Mouse (Mus musculus): ENCODE data around the gene Grid2.

DNA sequence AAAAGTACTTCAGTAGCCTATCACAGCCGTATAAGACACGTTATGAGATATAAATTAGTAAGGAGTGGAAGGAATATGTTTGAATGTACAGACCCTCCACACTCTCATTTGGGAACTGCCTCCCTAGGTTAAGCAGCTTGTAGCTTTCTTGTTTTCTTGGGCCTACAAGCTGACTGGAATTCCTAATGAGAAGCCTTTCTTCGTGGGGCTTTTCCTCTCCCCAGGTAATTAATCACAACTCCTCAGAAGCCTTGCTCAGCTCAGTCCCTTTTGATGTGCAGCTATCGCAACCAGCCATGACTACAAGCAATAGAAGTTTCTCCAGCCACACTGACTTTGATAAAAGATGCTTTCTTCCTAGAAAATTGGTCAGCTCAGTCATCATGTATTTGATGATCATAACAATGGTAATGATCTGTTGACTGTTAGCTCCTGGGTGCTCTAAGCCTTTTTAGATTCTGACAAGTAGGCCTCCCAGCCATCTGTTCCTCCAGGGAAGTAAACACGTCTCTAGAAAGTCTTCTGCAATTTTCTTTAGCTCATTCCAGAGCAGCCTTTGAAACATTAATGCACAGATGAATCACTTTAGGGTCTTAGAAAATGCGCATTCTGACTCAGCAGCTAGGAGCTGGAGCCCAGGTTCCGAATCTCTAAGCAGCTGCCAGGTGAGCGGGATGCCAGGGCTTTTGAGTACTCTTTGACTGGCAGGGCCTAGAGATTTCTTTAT lies 946.9 kb downstream of the Grid2 start:
- TF ChIP-seq CTCF (IDR thresholded peaks at IDR 0.05; ENCODE audit: control insufficient read depth, insufficient read depth, insufficient replicate concordance, low read depth, low read length) = no peak
- TF ChIP-seq POLR2A (IDR thresholded peaks at IDR 0.05; ENCODE audit: control insufficient read depth, low read depth, low read length) = no peak
